Mouse (Mus musculus): ENCODE data around the gene Gm20388.

The Gm20388 gene

GRCm38 (mm10) chr8:122157689-122158088, 2247.0 kb downstream of the Gm20388 start:
- DNase-seq (ENCODE audit: low spot score in 2 of 2), result no peak

GRCm38 (mm10) chr8:122160165-122160564, 2249.5 kb downstream of the Gm20388 start:
- DNase-seq (ENCODE audit: low spot score in 2 of 2), result no peak

- peak; percentile 56 to 67 for DNase-seq (ENCODE audit: low spot score in 2 of 2)
Observed at GRCm38 (mm10) chr8:122162992-122163391, 2252.4 kb downstream of the Gm20388 start.

- no peak for DNase-seq (ENCODE audit: low spot score in 2 of 2)
Observed at GRCm38 (mm10) chr8:122167204-122167860, 2256.7 kb downstream of the Gm20388 start.

- no peak for DNase-seq (ENCODE audit: low spot score in 2 of 2)
Observed at GRCm38 (mm10) chr8:122169446-122169845, 2258.8 kb downstream of the Gm20388 start.

- no peak for DNase-seq (ENCODE audit: low spot score in 2 of 2)
Observed at GRCm38 (mm10) chr8:122171823-122172222, 2261.2 kb downstream of the Gm20388 start.

- no peak for DNase-seq (ENCODE audit: low spot score in 2 of 2)
Observed at GRCm38 (mm10) chr8:122174133-122174930, 2263.7 kb downstream of the Gm20388 start.

GRCm38 (mm10) chr8:122178392-122178890, 2267.8 kb downstream of the Gm20388 start:
- DNase-seq (ENCODE audit: low spot score in 2 of 2), result no peak

- no peak for DNase-seq (ENCODE audit: low spot score in 2 of 2)
Observed at GRCm38 (mm10) chr8:122179354-122179753, 2268.7 kb downstream of the Gm20388 start.

- DNase-seq (ENCODE audit: low spot score in 2 of 2), result no peak
Observed at GRCm38 (mm10) chr8:122180116-122180515, 2269.5 kb downstream of the Gm20388 start.

GRCm38 (mm10) chr8:122181414-122181813, 2270.8 kb downstream of the Gm20388 start:
- no peak for DNase-seq (ENCODE audit: low spot score in 2 of 2)

GRCm38 (mm10) chr8:122181991-122182390, 2271.3 kb downstream of the Gm20388 start:
- no peak for DNase-seq (ENCODE audit: low spot score in 2 of 2)

- DNase-seq (ENCODE audit: low spot score in 2 of 2), result no peak
Observed at GRCm38 (mm10) chr8:122186363-122186974, 2275.8 kb downstream of the Gm20388 start.

- DNase-seq (ENCODE audit: low spot score in 2 of 2), result no peak
Observed at GRCm38 (mm10) chr8:122187271-122187670, 2276.6 kb downstream of the Gm20388 start.

GRCm38 (mm10) chr8:122190349-122191053, 2279.9 kb downstream of the Gm20388 start:
- DNase-seq (ENCODE audit: low spot score in 2 of 2), result peak in 1 of 2 experiments; percentile 7

- DNase-seq (ENCODE audit: low spot score in 2 of 2), result no peak
Observed at GRCm38 (mm10) chr8:122191054-122191376, 2280.4 kb downstream of the Gm20388 start.

GRCm38 (mm10) chr8:122192771-122193170, 2282.1 kb downstream of the Gm20388 start:
- no peak for DNase-seq (ENCODE audit: low spot score in 2 of 2)

- DNase-seq (ENCODE audit: low spot score in 2 of 2), result no peak
Observed at GRCm38 (mm10) chr8:122193521-122193920, 2282.9 kb downstream of the Gm20388 start.

- DNase-seq (ENCODE audit: low spot score in 2 of 2), result no peak
Observed at GRCm38 (mm10) chr8:122194396-122194795, 2283.8 kb downstream of the Gm20388 start.

GRCm38 (mm10) chr8:122197342-122197741, 2286.7 kb downstream of the Gm20388 start:
- no peak for DNase-seq (ENCODE audit: low spot score in 2 of 2)

- DNase-seq (ENCODE audit: low spot score in 2 of 2), result no peak
Observed at GRCm38 (mm10) chr8:122198378-122199025, 2287.9 kb downstream of the Gm20388 start.

Measured in frontal cortex, postnatal 25 days (tissue).